In genomic region chr10:72713754-72714153, GRCm38 (mm10) we compare ENCODE assay signal across 16 mouse cellular contexts.
"Had no signal": no experiment of that assay in that cellular context is flagged by ENCODE, and none has a peak within 500 bp of the region (broad histone marks: within the 10 kb centered on the region; RNA-seq: fewer than 3 reads in every experiment).

No protein-coding gene starts in this region.

- H3K9ac ChIP-seq: liver, embryonic 13.5 days; liver, embryonic 15.5 days; liver, postnatal 0 days; midbrain, embryonic 13.5 days; midbrain, embryonic 15.5 days; neural tube, embryonic 12.5 days; stomach, embryonic 15.5 days had no signal

- ATAC-seq: liver, postnatal 0 days; midbrain, embryonic 13.5 days; midbrain, embryonic 15.5 days had no signal

- H3K9me3 ChIP-seq: liver, embryonic 15.5 days; midbrain, embryonic 13.5 days; midbrain, embryonic 15.5 days; neural tube, embryonic 12.5 days; stomach, embryonic 15.5 days had no signal

- H3K27ac ChIP-seq: liver, embryonic 13.5 days; liver, embryonic 15.5 days; macrophage; midbrain, embryonic 13.5 days; midbrain, embryonic 15.5 days; neural tube, embryonic 12.5 days; stomach, embryonic 15.5 days; stomach, postnatal 0 days had no signal

- DNase-seq: liver, embryonic 13.5 days; liver, postnatal 0 days; right cerebral cortex, postnatal 14 days; thymus, adult 2 months; thymus, postnatal 25 days; thymus, postnatal 4 days had no signal

- H3K4me1 ChIP-seq: liver, embryonic 13.5 days; liver, embryonic 15.5 days; megakaryocyte, embryonic 14.5 days; midbrain, embryonic 13.5 days; midbrain, embryonic 15.5 days; neural tube, embryonic 12.5 days; stomach, embryonic 15.5 days had no signal

- H3K36me3 ChIP-seq: liver, embryonic 13.5 days; liver, embryonic 15.5 days; midbrain, embryonic 13.5 days; midbrain, embryonic 15.5 days; neural tube, embryonic 12.5 days; stomach, embryonic 15.5 days had no signal

- H3K4me2 ChIP-seq: liver, embryonic 11.5 days; liver, embryonic 13.5 days; liver, embryonic 15.5 days; midbrain, embryonic 11.5 days; midbrain, embryonic 13.5 days; midbrain, embryonic 15.5 days; neural tube, embryonic 12.5 days; stomach, embryonic 15.5 days had no signal

- H3K27me3 ChIP-seq: liver, embryonic 13.5 days; liver, embryonic 15.5 days; megakaryocyte, embryonic 14.5 days; midbrain, embryonic 13.5 days; midbrain, embryonic 15.5 days; neural tube, embryonic 12.5 days; stomach, embryonic 15.5 days had no signal

- H3K4me3 ChIP-seq: liver, embryonic 13.5 days; liver, embryonic 15.5 days; megakaryocyte, embryonic 14.5 days; midbrain, embryonic 13.5 days; midbrain, embryonic 15.5 days; neural tube, embryonic 12.5 days; stomach, embryonic 15.5 days had no signal
